In genomic region chr13:31689317-31689716, GRCm38 (mm10) we compare ENCODE assay signal across 9 mouse cellular contexts.
DNase-seq lines count a peak whose midpoint lies in the region; ATAC-seq and TF ChIP-seq lines count a peak whose summit lies in the region.
"Had no signal": no experiment of that assay in that cellular context is flagged by ENCODE, and none has a peak within 500 bp of the region (broad histone marks: within the 10 kb centered on the region; RNA-seq: fewer than 3 reads in every experiment).

No protein-coding gene starts in this region.

- 10% methylated on average over 1 of the region's 1 CpGs for WGBS in heart, adult 2 months
- WGBS in midbrain, postnatal 0 days: 3% methylated on average over 1 of the region's 1 CpGs
- WGBS in intestine, embryonic 16.5 days: 3% methylated on average over 1 of the region's 1 CpGs

- H3K9me3 ChIP-seq in midbrain, postnatal 0 days (ENCODE audit: low read length): no peaks in the 10 kb centered on the region
- H3K9me3 ChIP-seq in intestine, embryonic 16.5 days (ENCODE audit: control insufficient read depth, low read length): no peaks in the 10 kb centered on the region
- H3K9me3 ChIP-seq: limb, embryonic 12.5 days had no signal

- H3K4me1 ChIP-seq in heart, adult 2 months (ENCODE audit: control insufficient read depth, insufficient read depth, low read length): no peaks in the 10 kb centered on the region
- no peaks in the 10 kb centered on the region for H3K4me1 ChIP-seq in midbrain, postnatal 0 days (ENCODE audit: insufficient read depth, low read length)
- H3K4me1 ChIP-seq in intestine, embryonic 16.5 days (ENCODE audit: control insufficient read depth, insufficient read depth, low read length): no peaks in the 10 kb centered on the region
- H3K4me1 ChIP-seq: limb, embryonic 12.5 days had no signal

- intact Hi-C loops in heart, adult 2 months (cut with DNase I): no loop called here

- ATAC-seq in midbrain, postnatal 0 days (ENCODE audit: low FRiP score): no peak
- ATAC-seq in intestine, embryonic 16.5 days: no peak

- TF ChIP-seq EP300 in heart, adult 2 months (IDR thresholded peaks at IDR 0.05; ENCODE audit: insufficient read depth, low read depth, low read length): no peak

- no peaks in the 10 kb centered on the region for H3K79me2 ChIP-seq in heart, adult 2 months (replicated peaks; ENCODE audit: control insufficient read depth, insufficient read depth, low read length)

- TF ChIP-seq POLR2A in heart, adult 2 months (IDR thresholded peaks at IDR 0.05; ENCODE audit: insufficient read depth, low read depth, low read length): no peak

- no peak overlapping the region for H3K9ac ChIP-seq in heart, adult 2 months (ENCODE audit: low read depth, low read length)
- no peak overlapping the region for H3K9ac ChIP-seq in midbrain, postnatal 0 days (replicated peaks; ENCODE audit: low read length, poor library complexity, severe bottlenecking)
- no peak overlapping the region for H3K9ac ChIP-seq in intestine, embryonic 16.5 days (ENCODE audit: low read depth, low read length)
- H3K9ac ChIP-seq: limb, embryonic 12.5 days had no signal

- no peak overlapping the region for H3K4me3 ChIP-seq in heart, adult 2 months
- H3K4me3 ChIP-seq in midbrain, postnatal 0 days (ENCODE audit: low read depth, low read length): no peak overlapping the region
- no peak overlapping the region for H3K4me3 ChIP-seq in intestine, embryonic 16.5 days (ENCODE audit: low read length)
- H3K4me3 ChIP-seq: limb, embryonic 12.5 days had no signal

- no peak overlapping the region for H3K27ac ChIP-seq in heart, adult 2 months
- H3K27ac ChIP-seq in midbrain, postnatal 0 days (ENCODE audit: low read depth, low read length): no peak overlapping the region
- H3K27ac ChIP-seq in intestine, embryonic 16.5 days (ENCODE audit: low read length): no peak overlapping the region
- H3K27ac ChIP-seq: limb, embryonic 12.5 days had no signal

- no peak for DNase-seq in heart, adult 2 months
- no peak for DNase-seq in heart, adult 11 months
- DNase-seq in ovary, postnatal 14 days (ENCODE audit: low spot score): peak; percentile 6
- DNase-seq in ovary, adult 18-20 months (ENCODE audit: low spot score): no peak
- peak; percentile 7 for DNase-seq in c-Kit-positive CD71-positive TER-119-positive erythroid progenitor cells, embryonic 14.5 days (ENCODE audit: low spot score)
- no peak for DNase-seq in midbrain, postnatal 0 days (ENCODE audit: low spot score)
- DNase-seq in ovary, postnatal 10 days (ENCODE audit: low spot score): no peak

- peak; percentile 52 for TF ChIP-seq CTCF in heart, adult 2 months (IDR thresholded peaks at IDR 0.05)
- TF ChIP-seq CTCF in midbrain, postnatal 0 days (IDR thresholded peaks at IDR 0.05): peak; percentile 52

- H3K36me3 ChIP-seq in heart, adult 2 months (ENCODE audit: control insufficient read depth, insufficient read depth, low read length): no peaks in the 10 kb centered on the region
- no peaks in the 10 kb centered on the region for H3K36me3 ChIP-seq in midbrain, postnatal 0 days (ENCODE audit: insufficient read depth, low read length)
- H3K36me3 ChIP-seq in intestine, embryonic 16.5 days (ENCODE audit: control insufficient read depth, insufficient read depth, low read length): no peaks in the 10 kb centered on the region
- H3K36me3 ChIP-seq: limb, embryonic 12.5 days had no signal

- H3K27me3 ChIP-seq in heart, adult 2 months (ENCODE audit: control insufficient read depth, insufficient read depth, low read length): no peaks in the 10 kb centered on the region
- no peaks in the 10 kb centered on the region for H3K27me3 ChIP-seq in midbrain, postnatal 0 days (ENCODE audit: insufficient read depth, low read length)
- H3K27me3 ChIP-seq in intestine, embryonic 16.5 days (replicated peaks; ENCODE audit: control insufficient read depth, insufficient read depth, low read length): no peaks in the 10 kb centered on the region
- H3K27me3 ChIP-seq: limb, embryonic 12.5 days had no signal

- no peak overlapping the region for H3K4me2 ChIP-seq in midbrain, postnatal 0 days (ENCODE audit: low read depth, low read length, poor library complexity, severe bottlenecking)
- H3K4me2 ChIP-seq in intestine, embryonic 16.5 days (ENCODE audit: low read depth, low read length): no peak overlapping the region
- H3K4me2 ChIP-seq: limb, embryonic 12.5 days had no signal

Comparison
In these comparisons a context has a peak if more than half of its experiments do, and no peak if none do; other contexts are left out.
1. DNase-seq: peak in ovary, postnatal 14 days (single experiment) and c-Kit-positive CD71-positive TER-119-positive erythroid progenitor cells, embryonic 14.5 days (single experiment); none in heart, adult 2 months (0 of 2), heart, adult 11 months (single experiment), ovary, adult 18-20 months (single experiment), midbrain, postnatal 0 days (single experiment) and ovary, postnatal 10 days (single experiment).